Mouse (Mus musculus) midbrain, embryonic 16.5 days (tissue): ENCODE measurements at regions not wholly inside any gene's neighbourhood (a gene's known extent, or its start where the extent isn't known, plus 50 kb on each side); places are given as distances from the start of the nearest gene placed in this dataset.

Source experiments
- ATAC-seq: fragments of 200-750 bp; cut with Nextera tagmentation; 2 replicates; pipeline ENCODE4 v1.8.0; 2017; ENCODE audit warnings: moderate TSS enrichment
- H3K27ac ChIP-seq: fragments of 300-500 bp; sonication (generic); 2 replicates; pipeline ENCODE4 v1.5.1; 2014; ENCODE audit warnings: mild to moderate bottlenecking, low read length, mixed read lengths
- H3K27me3 ChIP-seq: fragments of 300-500 bp; sonication (generic); 2 replicates; pipeline ENCODE4 v1.6.1; 2014; ENCODE audit warnings: low read depth, low read length, mixed read lengths; ENCODE audit not compliant: control insufficient read depth, insufficient read depth
- H3K36me3 ChIP-seq: fragments of 300-500 bp; sonication (generic); 2 replicates; pipeline ENCODE4 v1.6.1; 2014; ENCODE audit warnings: mild to moderate bottlenecking, low read length, moderate library complexity, mixed read lengths; ENCODE audit not compliant: control insufficient read depth, insufficient read depth
- H3K4me1 ChIP-seq: fragments of 300-500 bp; sonication (generic); 2 replicates; pipeline ENCODE4 v1.6.1; 2014; ENCODE audit warnings: mild to moderate bottlenecking, low read length, mixed read lengths; ENCODE audit not compliant: control insufficient read depth, insufficient read depth
- H3K4me2 ChIP-seq: fragments of 300-500 bp; sonication (generic); 2 replicates; pipeline ENCODE4 v1.6.1; 2014; ENCODE audit warnings: mild to moderate bottlenecking, low read length, mixed read lengths
- H3K4me3 ChIP-seq: fragments of 300-500 bp; sonication (generic); 2 replicates; pipeline ENCODE4 v1.5.1; 2014; ENCODE audit warnings: low read depth, mild to moderate bottlenecking, low read length, moderate library complexity, mixed read lengths
- H3K9ac ChIP-seq: fragments of 300-500 bp; sonication (generic); 2 replicates; pipeline ENCODE4 v1.6.1; 2014; ENCODE audit warnings: low read depth, low read length, mixed read lengths
- H3K9me3 ChIP-seq: fragments of 300-500 bp; sonication (generic); replicated peaks from 2 replicates; pipeline ENCODE4 v1.6.1; 2014; ENCODE audit warnings: mild to moderate bottlenecking, low read length, mixed read lengths; ENCODE audit not compliant: control insufficient read depth, poor library complexity, severe bottlenecking
- WGBS: fragments of 180-500 bp; shearing (Covaris S2); extraction: QIAGEN DNeasy Blood & Tissue Kit; methylation state at CpG from one replicate; pipeline ENCODE4 v1.1.7; 2014; 5-methylcytosine and 5-hydroxymethylcytosine counted together

GRCm38 (mm10) chrX:103904038-103904696 lies 76.9 kb downstream of the Rlim start:
- no peak overlapping the region for H3K9ac ChIP-seq
- H3K4me2 ChIP-seq = no peak overlapping the region
- no peaks in the 10 kb centered on the region for H3K36me3 ChIP-seq
- ATAC-seq = no peak
- WGBS = 83% methylated on average over 5 of the region's 5 CpGs
- no peak overlapping the region for H3K27ac ChIP-seq
- 0 out of 2 replicates have a peak, but pooled peaks cover 2% of the 10 kb centered on the region for H3K27me3 ChIP-seq
- H3K9me3 ChIP-seq = no peaks in the 10 kb centered on the region
- no peak overlapping the region for H3K4me3 ChIP-seq
- H3K4me1 ChIP-seq = no peaks in the 10 kb centered on the region

GRCm38 (mm10) chrX:103879329-103879935 lies 57.6 kb upstream of the Slc16a2 start:
- no peak overlapping the region for H3K4me3 ChIP-seq
- H3K27me3 ChIP-seq = peaks cover 26% of the 10 kb centered on the region
- no peaks in the 10 kb centered on the region for H3K4me1 ChIP-seq
- 0 out of 2 replicates have a peak overlapping the region, but pooled peaks have one; percentile 25 for H3K9ac ChIP-seq
- H3K9me3 ChIP-seq = no peaks in the 10 kb centered on the region; the same call in 1 of the 2 replicates
- 36% methylated on average over 11 of the region's 24 CpGs for WGBS
- H3K4me2 ChIP-seq = peak overlapping the region; percentile 46
- H3K36me3 ChIP-seq = no peaks in the 10 kb centered on the region
- no peak overlapping the region for H3K27ac ChIP-seq
- ATAC-seq = peak; percentile 42; the same call in 1 of the 2 replicates
